12 mouse cellular contexts compared by ENCODE assay signal in the genomic region with DNA sequence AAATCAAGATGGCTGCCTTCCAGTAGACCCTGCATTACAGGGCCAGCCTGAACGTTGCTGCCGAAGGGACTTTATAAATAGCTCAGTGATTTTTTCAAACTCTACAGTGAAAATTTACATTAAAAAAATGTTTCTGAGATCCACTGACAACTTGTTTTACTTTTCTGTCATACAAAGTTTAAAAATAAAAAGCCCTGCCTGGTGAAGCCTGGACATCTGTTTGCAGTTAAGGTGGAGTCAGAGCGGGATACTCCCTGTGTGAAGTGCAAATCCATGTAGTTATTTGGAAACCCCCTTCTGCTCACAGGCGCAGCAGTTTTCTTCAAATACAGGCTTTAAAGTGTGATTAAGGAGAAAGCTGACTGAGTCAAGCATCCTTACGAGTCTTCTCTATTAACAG. TPM values are rescaled to one million over a fixed set of nuclear protein-coding genes. Genes with fewer than 3 reads are reported as not detected.
"Had no signal": no experiment of that assay in that cellular context is flagged by ENCODE, and none has a peak within 500 bp of the region (broad histone marks: within the 10 kb centered on the region; RNA-seq: fewer than 3 reads in every experiment).

No protein-coding gene starts in this region.

- H3K4me3 ChIP-seq: limb, embryonic 15.5 days; liver, embryonic 12.5 days; lung, embryonic 15.5 days; midbrain, embryonic 13.5 days; myocyte; neural tube, embryonic 15.5 days had no signal

- ATAC-seq: liver, embryonic 12.5 days; midbrain, embryonic 13.5 days had no signal

- H3K36me3 ChIP-seq: limb, embryonic 15.5 days; liver, embryonic 12.5 days; lung, embryonic 15.5 days; midbrain, embryonic 13.5 days; neural tube, embryonic 15.5 days had no signal

- H3K9me3 ChIP-seq: liver, embryonic 12.5 days; lung, embryonic 15.5 days; midbrain, embryonic 13.5 days; neural tube, embryonic 15.5 days had no signal

- H3K4me2 ChIP-seq: limb, embryonic 15.5 days; liver, embryonic 12.5 days; lung, embryonic 15.5 days; midbrain, embryonic 13.5 days; neural tube, embryonic 15.5 days had no signal

- H3K27ac ChIP-seq: limb, embryonic 15.5 days; liver, embryonic 12.5 days; lung, embryonic 15.5 days; midbrain, embryonic 13.5 days; neural tube, embryonic 15.5 days had no signal

- H3K9ac ChIP-seq: limb, embryonic 15.5 days; liver, embryonic 12.5 days; lung, embryonic 15.5 days; midbrain, embryonic 13.5 days; neural tube, embryonic 15.5 days had no signal

- DNase-seq: kidney, adult 18-20 months; kidney, postnatal 25 days; layer of hippocampus, postnatal 36 days; thymus, adult 2 months; thymus, postnatal 25 days had no signal

RNA-seq across cellular contexts. Expression of a gene that starts 2.6 kb away (rescaled TPM):
- total RNA-seq: megakaryocyte-erythroid progenitor cell, adult 5-6 weeks had no signal
